Mouse (Mus musculus): ENCODE results near the gene Wdr20.

DNA sequence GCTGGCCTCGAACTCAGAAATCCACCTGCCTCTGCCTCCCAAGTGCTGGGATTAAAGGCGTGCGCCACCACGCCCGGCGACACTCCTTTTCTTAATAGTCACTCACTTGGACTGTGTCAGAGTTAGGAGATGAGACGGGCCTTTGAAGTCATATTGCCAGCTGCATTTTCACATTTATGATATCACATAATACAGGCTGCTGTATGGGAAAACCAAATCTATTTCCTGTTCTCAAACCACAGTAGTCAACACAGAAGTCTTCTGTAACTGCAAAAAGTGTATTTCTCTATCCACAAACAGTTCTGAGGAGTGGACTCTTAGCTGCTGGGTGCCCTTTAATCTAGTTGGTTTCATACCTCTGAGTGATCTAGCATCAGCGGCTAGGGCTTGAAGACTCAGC lies 21.2 kb downstream of the Wdr20 start:
- TF ChIP-seq POLR2A (IDR thresholded peaks at IDR 0.05; ENCODE audit: control insufficient read depth in 1 of 2, insufficient read depth in 1 of 2, low read depth in 1 of 2, low read length in 2 of 2, poor library complexity in 1 of 2) (no peak), EP300 (IDR thresholded peaks at IDR 0.05; ENCODE audit: low read depth in 1 of 2, low read length in 2 of 2) (no peak), CTCF (IDR thresholded peaks at IDR 0.05 in 2 of 3, conservative IDR thresholded peaks at IDR 0.05 in 1 of 3; ENCODE audit: control insufficient read depth in 1 of 3, insufficient read depth in 1 of 3, low read depth in 2 of 3, low read length in 3 of 3, poor library complexity in 1 of 3, severe bottlenecking in 1 of 3) (no peak), POLR2AphosphoS2 (IDR thresholded peaks at IDR 0.05; ENCODE audit: low read length) (no peak), USF1 (IDR thresholded peaks at IDR 0.05; ENCODE audit: low read depth, low read length) (no peak), KAT2A (conservative IDR thresholded peaks at IDR 0.05; ENCODE audit: low read depth, low read length) (no peak), MAFK (IDR thresholded peaks at IDR 0.05; ENCODE audit: borderline replicate concordance, low read depth, low read length) (no peak), MAX (IDR thresholded peaks at IDR 0.05; ENCODE audit: low read length) (no peak), TAL1 (IDR thresholded peaks at IDR 0.05; ENCODE audit: low read length) (no peak)

Measured in MEL (cell line).